Mouse (Mus musculus): Measurements from ENCODE around the gene Golgb1.
"Not testable (repeated sequence)": the region's sequence is repeated elsewhere in the genome, so short reads cannot be mapped to it uniquely, and the experiment has no call there.

Gene Golgb1

GRCm38 (mm10) chr16:36874583-36875275 lies at the start of gene Golgb1, which contains the start of gene Eaf2:
Gene Golgb1, plus strand, starts transcription at chr16:36875140.
Gene Eaf2, minus strand, starts transcription at chr16:36875003.
- DNase-seq = peak; percentile 94

GRCm38 (mm10) chr16:36827611-36828053 lies 47.3 kb upstream of the Golgb1 start:
- DNase-seq = no peak

- peak; percentile 78 for DNase-seq
Measured at GRCm38 (mm10) chr16:36828054-36828786, 46.7 kb upstream of the Golgb1 start, which contains the start of gene Iqcb1. Gene Iqcb1, plus strand, starts transcription at chr16:36828385.

GRCm38 (mm10) chr16:36828820-36829219 lies 46.1 kb upstream of the Golgb1 start:
- no peak for DNase-seq

- not testable (repeated sequence) for DNase-seq
Measured at GRCm38 (mm10) chr16:36846894-36847293, 28.0 kb upstream of the Golgb1 start.

- DNase-seq = no peak
Measured at GRCm38 (mm10) chr16:36851202-36851601, 23.7 kb upstream of the Golgb1 start.

GRCm38 (mm10) chr16:36863585-36863984 lies 11.4 kb upstream of the Golgb1 start:
- DNase-seq = no peak

- no peak for DNase-seq
Measured at GRCm38 (mm10) chr16:36869442-36869841, 5.5 kb upstream of the Golgb1 start.

GRCm38 (mm10) chr16:36875276-36875851 lies 424 bp downstream of the Golgb1 start:
- no peak for DNase-seq

- DNase-seq = no peak
Measured at GRCm38 (mm10) chr16:36877316-36877715, 2.4 kb downstream of the Golgb1 start.

GRCm38 (mm10) chr16:36882737-36883343 lies 7.9 kb downstream of the Golgb1 start:
- DNase-seq = peak; percentile 33

GRCm38 (mm10) chr16:36884881-36885280 lies 9.9 kb downstream of the Golgb1 start:
- DNase-seq = no peak

GRCm38 (mm10) chr16:36885912-36886311 lies 11.0 kb downstream of the Golgb1 start:
- DNase-seq = no peak

- no peak for DNase-seq
Measured at GRCm38 (mm10) chr16:36887546-36887945, 12.6 kb downstream of the Golgb1 start.

- no peak for DNase-seq
Measured at GRCm38 (mm10) chr16:36890559-36890958, 15.6 kb downstream of the Golgb1 start.

GRCm38 (mm10) chr16:36891415-36891814 lies 16.5 kb downstream of the Golgb1 start:
- DNase-seq = no peak

GRCm38 (mm10) chr16:36893317-36893716 lies 18.4 kb downstream of the Golgb1 start:
- no peak for DNase-seq

GRCm38 (mm10) chr16:36896712-36897111 lies 21.8 kb downstream of the Golgb1 start:
- DNase-seq = no peak

GRCm38 (mm10) chr16:36903156-36903555 lies 28.2 kb downstream of the Golgb1 start:
- no peak for DNase-seq

GRCm38 (mm10) chr16:36911909-36912308 lies 37.0 kb downstream of the Golgb1 start:
- no peak for DNase-seq

GRCm38 (mm10) chr16:36912311-36912710 lies 37.4 kb downstream of the Golgb1 start:
- DNase-seq = no peak

- DNase-seq = no peak
Measured at GRCm38 (mm10) chr16:36914195-36914594, 39.3 kb downstream of the Golgb1 start.

- DNase-seq = no peak
Measured at GRCm38 (mm10) chr16:36918505-36918904, 43.6 kb downstream of the Golgb1 start.

Measured in cerebellum, adult 11 months (tissue).